Mouse (Mus musculus): ENCODE measurements at regions not wholly inside any gene's neighbourhood (a gene's known extent, or its start where the extent isn't known, plus 50 kb on each side); places are given as distances from the start of the nearest gene placed in this dataset.

DNA sequence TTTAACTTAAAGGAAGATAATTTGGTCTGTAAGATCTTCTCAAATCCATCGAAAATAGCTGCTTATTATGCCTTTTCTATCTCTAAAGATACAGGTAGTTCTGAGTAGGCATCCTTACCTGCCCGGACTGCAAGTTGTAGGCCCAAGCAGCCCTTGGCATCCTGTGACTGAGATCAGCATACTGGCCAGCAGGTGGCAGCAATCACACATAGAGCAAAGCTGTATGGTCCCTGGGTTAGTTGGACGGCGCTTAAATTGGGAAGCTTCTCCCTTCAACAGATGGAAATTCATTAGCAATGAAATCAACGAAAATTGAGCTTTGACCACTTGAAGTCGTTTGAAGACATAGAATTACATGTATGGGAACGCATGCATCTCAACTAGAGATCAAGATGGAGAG, 61.0 kb downstream of the Ccng2 start:
- TF ChIP-seq CTCF (IDR thresholded peaks at IDR 0.05; ENCODE audit: control insufficient read depth, insufficient read depth, low read length) = peak; percentile 83
- TF ChIP-seq POLR2A (IDR thresholded peaks at IDR 0.05; ENCODE audit: borderline replicate concordance, control insufficient read depth, low read depth, low read length) = no peak
